Mouse (Mus musculus): ENCODE results near the gene Ccna2. TPM values are rescaled to one million over a fixed set of nuclear protein-coding genes. Genes with fewer than 3 reads are reported as not detected.
"Not testable (repeated sequence)": the region's sequence is repeated elsewhere in the genome, so short reads cannot be mapped to it uniquely, and the experiment has no call there.

Ccna2 gene
- polyA plus RNA-seq (2015; fragmentation: Nextera tagmentation; extraction: Ambion mirVana): 188 and 210 TPM in 2 replicates

DNA sequence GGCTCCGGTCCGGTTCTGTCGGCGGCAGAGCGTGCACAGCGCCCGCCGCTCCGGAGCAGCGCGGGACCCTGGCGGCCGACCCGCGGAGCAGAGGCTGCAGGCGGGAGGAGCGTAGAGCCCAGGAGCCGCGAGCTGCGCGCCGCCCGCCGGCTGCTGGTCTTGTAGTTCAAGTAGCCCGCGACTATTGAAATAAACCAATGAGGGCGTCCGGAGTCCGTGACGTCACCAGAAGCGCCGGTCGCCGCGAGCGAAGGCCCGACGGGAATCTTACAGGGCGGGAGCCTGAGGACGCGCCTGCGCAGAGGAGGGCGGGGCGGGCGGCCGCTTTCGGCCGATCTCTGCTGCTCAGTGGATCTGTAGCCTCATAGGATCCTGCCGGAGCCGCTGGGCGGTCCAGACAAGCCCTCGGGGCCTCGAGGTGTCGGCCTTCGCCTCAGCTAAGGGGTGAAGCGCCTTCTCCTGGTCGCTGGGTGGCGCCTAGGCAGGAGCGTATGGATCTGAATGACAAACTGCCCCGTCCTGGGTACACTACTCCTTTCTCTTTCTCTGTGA, at the start of gene Ccna2:
Gene Ccna2 (minus strand): TSS at position 324 of the 552 bp plus-strand sequence.
- Histone ChIP-seq H3K36me3 (ENCODE audit: control insufficient read depth, insufficient read depth, low read length) (peaks cover 23% of the 10 kb centered on the region), H3K4me3 (ENCODE audit: low read length) (peak within 1 kb of the TSS; percentile 70), H3K27ac (ENCODE audit: low read length) (peak within 1 kb of the TSS; percentile 80), H3K9ac (ENCODE audit: low read length) (peak within 1 kb of the TSS; percentile 81), H3K9me3 (ENCODE audit: control insufficient read depth, low read length) (no peaks in the 10 kb centered on the region), H3K27me3 (ENCODE audit: control insufficient read depth, insufficient read depth, low read depth, low read length) (no peaks in the 10 kb centered on the region), H3K4me2 (ENCODE audit: low read depth, low read length) (peak within 1 kb of the TSS; percentile 67), H3K4me1 (replicated peaks; ENCODE audit: control insufficient read depth, insufficient read depth, low read length) (peaks cover 12% of the 10 kb centered on the region)
- WGBS: 0% methylated on average over 55 of the region's 60 CpGs
- peak; percentile 100 for ATAC-seq (ENCODE audit: low read depth)

DNA sequence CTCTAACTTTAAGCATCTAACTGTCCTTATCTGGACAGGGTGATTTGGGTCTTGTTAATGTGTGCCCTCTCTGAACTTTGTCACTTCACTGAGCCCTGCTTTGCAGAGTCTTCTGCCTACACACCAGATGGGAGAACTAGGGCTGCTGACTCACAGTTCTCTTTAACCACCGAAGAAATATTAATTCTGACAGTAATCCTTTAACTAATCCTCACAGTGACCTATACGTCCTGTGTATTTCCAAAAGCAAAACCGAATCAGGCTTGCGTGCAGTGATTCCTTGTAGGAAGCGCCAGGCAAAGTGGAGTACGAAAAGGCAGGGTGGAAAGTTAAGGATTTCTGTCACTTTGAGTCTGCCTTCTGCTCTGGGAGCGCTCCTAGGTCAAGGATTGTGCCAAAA, 46.2 kb upstream of the Ccna2 start:
- Histone ChIP-seq H3K4me3 (ENCODE audit: low read length) (no peak overlapping the region), H3K9me3 (ENCODE audit: control insufficient read depth, low read length) (no peaks in the 10 kb centered on the region), H3K9ac (ENCODE audit: low read length) (no peak overlapping the region), H3K36me3 (ENCODE audit: control insufficient read depth, insufficient read depth, low read length) (no peaks in the 10 kb centered on the region), H3K27me3 (ENCODE audit: control insufficient read depth, insufficient read depth, low read depth, low read length) (no peaks in the 10 kb centered on the region), H3K4me2 (ENCODE audit: low read depth, low read length) (no peak overlapping the region), H3K27ac (ENCODE audit: low read length) (no peak overlapping the region), H3K4me1 (replicated peaks; ENCODE audit: control insufficient read depth, insufficient read depth, low read length) (peaks cover 4% of the 10 kb centered on the region; the same call in 1 of the 2 replicates)
- WGBS: 69% methylated on average over 7 of the region's 7 CpGs
- ATAC-seq (ENCODE audit: low read depth): no peak

DNA sequence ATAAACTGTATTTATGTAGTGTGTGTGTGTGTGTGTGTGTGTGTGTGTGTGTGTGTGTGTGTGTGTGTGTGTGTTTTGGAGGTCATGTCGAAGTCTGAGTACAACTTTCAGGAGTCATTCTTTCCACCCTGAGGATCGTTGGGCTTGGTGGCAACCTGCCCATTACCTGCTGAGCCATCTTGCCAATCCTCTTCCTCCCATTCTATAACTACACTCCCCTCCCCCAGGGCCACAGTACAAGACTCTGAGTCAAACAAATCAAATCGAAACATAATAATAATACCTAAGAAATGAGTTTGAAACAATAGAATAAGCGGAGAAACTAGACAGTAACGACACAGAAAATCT, 41.9 kb upstream of the Ccna2 start:
- Histone ChIP-seq H3K4me3 (ENCODE audit: low read length) (no peak overlapping the region), H3K9ac (ENCODE audit: low read length) (no peak overlapping the region), H3K9me3 (ENCODE audit: control insufficient read depth, low read length) (no peaks in the 10 kb centered on the region)

DNA sequence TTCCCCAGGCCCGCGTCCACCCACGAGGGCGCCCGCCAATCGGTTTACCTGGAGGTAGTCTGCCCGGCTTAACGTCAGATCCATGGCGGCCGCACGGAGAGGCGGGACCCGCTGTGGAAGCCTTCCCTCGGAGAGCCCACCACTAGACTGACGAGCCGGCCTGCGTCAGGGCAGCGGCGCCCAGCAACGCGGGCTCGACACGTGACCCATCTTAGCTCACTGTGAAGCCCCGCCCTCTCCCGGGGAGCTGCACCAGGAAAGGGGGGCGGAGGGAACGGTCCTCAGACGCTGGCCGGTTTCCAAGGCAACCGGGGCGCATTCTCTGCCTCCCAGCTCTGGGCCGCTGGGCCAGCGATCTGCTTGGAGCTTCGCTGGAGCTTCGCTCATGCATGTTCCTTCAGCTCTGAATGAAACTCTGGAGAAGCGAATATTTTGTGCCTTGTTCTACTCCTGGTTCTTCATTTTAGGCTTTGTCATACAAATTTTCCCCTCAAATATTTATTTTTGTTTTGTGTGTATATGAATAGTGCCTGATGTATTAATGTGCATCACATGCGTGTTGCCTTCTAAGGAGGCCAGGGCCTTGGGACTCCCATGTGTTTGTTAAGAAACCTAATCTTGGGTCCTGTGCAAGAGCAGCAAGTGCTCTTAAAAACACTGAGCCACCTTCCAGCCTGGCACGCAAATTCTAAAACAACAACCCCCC, 41.4 kb upstream of the Ccna2 start, which contains the start of gene Bbs7:
Gene Bbs7 (minus strand): TSS at position 276 of the 706 bp plus-strand sequence.
- Histone ChIP-seq H3K9ac (ENCODE audit: low read length) (peak within 1 kb of the TSS; percentile 83), H3K27me3 (ENCODE audit: control insufficient read depth, insufficient read depth, low read depth, low read length) (no peaks in the 10 kb centered on the region), H3K4me3 (ENCODE audit: low read length) (peak within 1 kb of the TSS; percentile 81), H3K4me2 (ENCODE audit: low read depth, low read length) (peak within 1 kb of the TSS; percentile 78), H3K36me3 (ENCODE audit: control insufficient read depth, insufficient read depth, low read length) (no peaks in the 10 kb centered on the region), H3K27ac (ENCODE audit: low read length) (peak within 1 kb of the TSS; percentile 43; the same call in 1 of the 2 replicates), H3K9me3 (ENCODE audit: control insufficient read depth, low read length) (no peaks in the 10 kb centered on the region), H3K4me1 (replicated peaks; ENCODE audit: control insufficient read depth, insufficient read depth, low read length) (peaks cover 6% of the 10 kb centered on the region; the same call in 1 of the 2 replicates)
- peak; percentile 100 for ATAC-seq (ENCODE audit: low read depth)
- WGBS: 4% methylated on average over 38 of the region's 38 CpGs

More for the DNA sequence above, 41.9 kb upstream of the Ccna2 start:
- ATAC-seq (ENCODE audit: low read depth): no peak
- Histone ChIP-seq H3K36me3 (ENCODE audit: control insufficient read depth, insufficient read depth, low read length) (no peaks in the 10 kb centered on the region), H3K4me2 (ENCODE audit: low read depth, low read length) (peak overlapping the region; percentile 78), H3K27me3 (ENCODE audit: control insufficient read depth, insufficient read depth, low read depth, low read length) (no peaks in the 10 kb centered on the region), H3K4me1 (replicated peaks; ENCODE audit: control insufficient read depth, insufficient read depth, low read length) (peaks cover 6% of the 10 kb centered on the region; the same call in 1 of the 2 replicates), H3K27ac (ENCODE audit: low read length) (no peak overlapping the region)
- WGBS: 63% methylated on average over 5 of the region's 5 CpGs

DNA sequence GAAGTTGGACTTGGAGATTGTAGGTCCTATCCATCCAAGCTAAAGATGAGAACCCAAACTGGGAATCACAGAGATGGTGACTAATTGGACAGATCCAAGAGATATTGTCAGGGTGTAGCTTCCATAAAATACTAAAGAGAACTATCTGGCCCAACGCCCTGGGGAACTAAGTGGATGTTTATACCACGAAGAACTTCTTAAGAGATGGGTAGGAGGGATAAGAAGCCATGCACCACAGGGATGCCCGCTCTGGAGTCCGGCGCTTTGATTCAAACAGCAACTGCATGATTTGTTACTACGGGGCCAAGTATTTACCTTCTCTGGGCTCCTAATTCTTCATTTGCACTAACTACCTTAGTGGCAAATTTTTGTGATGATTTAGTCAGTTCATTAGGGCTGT, 40.7 kb upstream of the Ccna2 start:
- 0 out of 2 replicates have a peak, but pooled peaks have one; percentile 6 for ATAC-seq (ENCODE audit: low read depth)
- 3% methylated on average over 6 of the region's 6 CpGs for WGBS
- H3K27me3 ChIP-seq (ENCODE audit: control insufficient read depth, insufficient read depth, low read depth, low read length): no peaks in the 10 kb centered on the region
- peak overlapping the region; percentile 43; the same call in 1 of the 2 replicates for H3K27ac ChIP-seq (ENCODE audit: low read length)
- H3K36me3 ChIP-seq (ENCODE audit: control insufficient read depth, insufficient read depth, low read length): no peaks in the 10 kb centered on the region
- H3K4me2 ChIP-seq (ENCODE audit: low read depth, low read length): peak overlapping the region; percentile 78
- H3K9me3 ChIP-seq (ENCODE audit: control insufficient read depth, low read length): no peaks in the 10 kb centered on the region
- H3K4me1 ChIP-seq (replicated peaks; ENCODE audit: control insufficient read depth, insufficient read depth, low read length): peaks cover 6% of the 10 kb centered on the region; the same call in 1 of the 2 replicates
- H3K9ac ChIP-seq (ENCODE audit: low read length): peak overlapping the region; percentile 83
- H3K4me3 ChIP-seq (ENCODE audit: low read length): peak overlapping the region; percentile 81

DNA sequence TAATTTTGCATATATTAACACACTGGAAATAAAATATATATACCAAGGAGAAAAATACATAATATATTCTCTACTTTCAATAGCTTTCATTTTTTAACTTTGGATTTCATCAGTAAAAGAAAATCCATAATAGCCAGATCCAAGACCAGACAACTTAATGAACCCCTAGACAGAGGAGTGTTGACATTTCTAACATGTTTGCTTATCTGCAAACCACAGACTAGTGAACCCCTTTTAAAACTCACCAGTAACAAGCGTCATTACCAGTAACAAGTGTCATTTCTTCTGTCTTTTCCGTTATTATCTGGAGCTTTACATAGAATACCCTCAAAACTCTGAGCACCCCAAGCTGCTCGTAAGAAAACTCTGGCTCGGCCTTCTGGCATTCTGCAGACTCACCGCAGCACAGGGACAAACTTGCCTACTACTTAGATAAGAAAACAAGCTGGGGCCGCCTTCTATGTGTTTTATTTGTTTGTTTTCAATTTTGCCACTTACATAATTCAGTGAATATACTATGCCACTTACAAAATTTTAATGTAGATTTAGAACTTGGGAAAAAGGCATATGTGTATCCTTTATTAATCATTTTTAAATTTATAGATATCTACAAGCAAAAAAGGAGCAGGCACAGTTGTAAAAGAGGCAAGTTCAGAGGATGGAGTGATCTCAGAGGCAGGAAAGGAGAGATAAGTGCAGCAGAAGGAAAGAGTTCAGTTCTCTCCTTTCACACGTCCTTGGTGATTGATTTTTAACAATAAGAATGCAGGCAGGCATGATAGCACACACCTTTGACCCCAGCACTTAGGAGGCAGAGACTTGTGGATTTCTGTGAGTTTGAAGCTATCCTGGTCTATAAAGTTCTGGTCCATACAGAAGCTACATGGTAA, 34.2 kb upstream of the Ccna2 start:
- Histone ChIP-seq H3K27me3 (ENCODE audit: control insufficient read depth, insufficient read depth, low read depth, low read length) (no peaks in the 10 kb centered on the region), H3K9ac (ENCODE audit: low read length) (no peak overlapping the region), H3K4me1 (replicated peaks; ENCODE audit: control insufficient read depth, insufficient read depth, low read length) (no peaks in the 10 kb centered on the region), H3K4me3 (ENCODE audit: low read length) (no peak overlapping the region), H3K36me3 (ENCODE audit: control insufficient read depth, insufficient read depth, low read length) (no peaks in the 10 kb centered on the region), H3K4me2 (ENCODE audit: low read depth, low read length) (no peak overlapping the region), H3K27ac (ENCODE audit: low read length) (no peak overlapping the region), H3K9me3 (ENCODE audit: control insufficient read depth, low read length) (no peaks in the 10 kb centered on the region)
- WGBS: 64% methylated on average over 7 of the region's 7 CpGs
- ATAC-seq (ENCODE audit: low read depth): no peak

DNA sequence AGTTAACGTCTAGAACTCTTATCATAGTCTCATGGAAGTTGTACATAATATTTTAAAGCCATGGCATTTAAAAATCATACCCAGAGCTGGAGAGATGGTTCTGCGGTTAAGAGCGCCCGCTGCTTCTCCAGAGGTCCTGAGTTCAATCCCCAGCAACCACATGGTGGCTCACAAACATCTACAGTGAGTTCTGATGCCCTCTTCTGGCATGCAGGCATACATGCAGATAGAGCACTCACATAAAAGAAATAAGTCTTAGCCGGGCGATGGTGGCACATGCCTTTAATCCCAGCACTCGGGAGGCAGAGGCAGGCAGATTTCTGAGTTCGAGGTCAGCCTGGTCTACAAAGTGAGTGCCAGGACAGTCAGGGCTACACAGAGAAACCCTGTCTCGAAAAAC, 27.8 kb upstream of the Ccna2 start:
- not testable (repeated sequence) for ATAC-seq (ENCODE audit: low read depth)
- WGBS: 83% methylated on average over 9 of the region's 9 CpGs

DNA sequence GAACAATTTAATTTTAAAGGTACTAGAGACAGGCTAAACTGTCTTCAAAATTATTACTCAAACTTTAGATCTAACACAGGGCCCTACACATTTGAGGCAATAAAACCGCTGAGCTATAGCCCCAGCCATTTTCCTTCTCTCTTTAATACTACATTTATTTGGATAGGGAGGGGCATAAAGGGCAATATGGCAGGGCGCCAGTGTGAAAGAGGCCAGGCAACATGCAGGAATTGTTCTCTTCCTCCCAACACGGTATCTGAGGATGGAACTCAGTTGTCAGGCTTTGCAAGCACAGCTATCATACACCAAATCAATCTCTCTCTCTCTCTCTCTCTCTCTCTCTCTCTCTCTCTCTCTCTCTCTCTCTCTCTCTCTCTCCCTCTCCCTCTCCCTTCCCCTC, 26.9 kb upstream of the Ccna2 start:
- 29% methylated on average over 3 of the region's 3 CpGs for WGBS
- H3K4me1 ChIP-seq (replicated peaks; ENCODE audit: control insufficient read depth, insufficient read depth, low read length): no peaks in the 10 kb centered on the region
- no peak for ATAC-seq (ENCODE audit: low read depth)

More for the DNA sequence above, 27.8 kb upstream of the Ccna2 start:
- H3K36me3 ChIP-seq (ENCODE audit: control insufficient read depth, insufficient read depth, low read length); H3K4me3 ChIP-seq (ENCODE audit: low read length); H3K4me2 ChIP-seq (ENCODE audit: low read depth, low read length); H3K27ac ChIP-seq (ENCODE audit: low read length); H3K9ac ChIP-seq (ENCODE audit: low read length); H3K9me3 ChIP-seq (ENCODE audit: control insufficient read depth, low read length); H3K4me1 ChIP-seq (replicated peaks; ENCODE audit: control insufficient read depth, insufficient read depth, low read length); H3K27me3 ChIP-seq (ENCODE audit: control insufficient read depth, insufficient read depth, low read depth, low read length): not testable (repeated sequence)

DNA sequence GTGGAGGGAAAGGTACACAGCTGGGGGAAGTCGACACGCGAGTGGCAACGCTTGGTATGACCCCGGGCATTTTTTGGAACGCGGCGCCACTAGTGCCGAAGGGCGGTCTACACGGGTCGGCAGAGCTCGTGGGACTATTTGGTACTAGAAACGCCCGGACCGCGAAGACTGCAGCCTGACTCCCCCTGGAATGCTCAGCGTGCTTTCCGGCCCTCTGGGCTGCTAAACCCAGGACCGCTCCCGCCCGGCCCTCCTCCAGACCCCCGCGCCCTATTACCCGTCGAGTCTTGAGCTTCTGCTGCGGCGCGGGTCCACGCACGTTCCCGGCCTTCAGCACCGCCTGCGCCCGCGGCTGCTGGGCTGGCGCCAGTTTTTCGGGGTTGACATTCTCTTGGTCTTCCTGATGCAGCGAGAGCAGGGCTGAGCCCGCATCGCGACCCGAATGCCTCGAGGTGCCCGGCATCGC, 556 bp downstream of the Ccna2 start:
- Histone ChIP-seq H3K27me3 (ENCODE audit: control insufficient read depth, insufficient read depth, low read depth, low read length) (no peaks in the 10 kb centered on the region), H3K27ac (ENCODE audit: low read length) (peak overlapping the region; percentile 51), H3K4me3 (ENCODE audit: low read length) (peak overlapping the region; percentile 70), H3K36me3 (ENCODE audit: control insufficient read depth, insufficient read depth, low read length) (peaks cover 28% of the 10 kb centered on the region), H3K9ac (ENCODE audit: low read length) (peak overlapping the region; percentile 81), H3K9me3 (ENCODE audit: control insufficient read depth, low read length) (no peaks in the 10 kb centered on the region), H3K4me2 (ENCODE audit: low read depth, low read length) (peak overlapping the region; percentile 57), H3K4me1 (replicated peaks; ENCODE audit: control insufficient read depth, insufficient read depth, low read length) (peaks cover 12% of the 10 kb centered on the region)
- peak; percentile 39 for ATAC-seq (ENCODE audit: low read depth)
- under 1% methylated on average over 46 of the region's 46 CpGs for WGBS

More for the DNA sequence above, 26.9 kb upstream of the Ccna2 start:
- Histone ChIP-seq H3K9ac (ENCODE audit: low read length) (no peak overlapping the region), H3K27ac (ENCODE audit: low read length) (no peak overlapping the region), H3K9me3 (ENCODE audit: control insufficient read depth, low read length) (no peaks in the 10 kb centered on the region), H3K4me3 (ENCODE audit: low read length) (no peak overlapping the region), H3K36me3 (ENCODE audit: control insufficient read depth, insufficient read depth, low read length) (no peaks in the 10 kb centered on the region), H3K27me3 (ENCODE audit: control insufficient read depth, insufficient read depth, low read depth, low read length) (no peaks in the 10 kb centered on the region), H3K4me2 (ENCODE audit: low read depth, low read length) (no peak overlapping the region)

Measured in lung, embryonic 16.5 days (tissue).